Mouse (Mus musculus) stomach, postnatal 0 days (tissue): Measurements from ENCODE around the gene Tfap4.

ENCODE experiments used
- CTCF ChIP-seq: IDR thresholded peaks from 2 replicates; pipeline ENCODE4 v1.5.1; 2016; ENCODE audit warnings: antibody characterized with exemption, low read depth, mild to moderate bottlenecking, moderate library complexity
- EP300 ChIP-seq: optimal IDR thresholded peaks from 2 replicates; pipeline ENCODE3; 2016; ENCODE audit warnings: antibody characterized with exemption

GRCm38 (mm10) chr16:4590236-4590635 is 30.6 kb upstream of the Tfap4 start:
- TF ChIP-seq CTCF (no peak), EP300 (no peak)
